Mouse (Mus musculus) limb, embryonic 10.5 days (tissue): ENCODE data around the gene Eef1akmt1. TPM values are rescaled to one million over a fixed set of nuclear protein-coding genes. Genes with fewer than 3 reads are reported as not detected.
A peak's percentile ranks its signal among the peaks of the same experiment; 100 is the strongest.

Experiments used
- DNase-seq: peaks from one replicate; pipeline ENCODE4 v3.0.0-alpha.2; 2017; ENCODE audit warnings: low spot score
- H3K27ac ChIP-seq: fragments of 300-500 bp; sonication (generic); 2 replicates; pipeline ENCODE4 v1.5.1; 2016; ENCODE audit warnings: mild to moderate bottlenecking
- H3K27me3 ChIP-seq: fragments of 300-500 bp; sonication (generic); 2 replicates; pipeline ENCODE4 v1.6.1; 2016; ENCODE audit warnings: low read depth, mild to moderate bottlenecking; ENCODE audit not compliant: poor library complexity, severe bottlenecking
- H3K36me3 ChIP-seq: fragments of 300-500 bp; sonication (generic); 2 replicates; pipeline ENCODE4 v1.6.1; 2016; ENCODE audit warnings: mild to moderate bottlenecking, moderate library complexity
- H3K4me1 ChIP-seq: fragments of 300-500 bp; sonication (generic); 2 replicates; pipeline ENCODE4 v1.6.1; 2016
- H3K4me3 ChIP-seq: fragments of 300-500 bp; sonication (generic); 2 replicates; pipeline ENCODE4 v1.5.1; 2016; ENCODE audit warnings: mild to moderate bottlenecking, moderate library complexity
- H3K9me3 ChIP-seq: fragments of 300-500 bp; sonication (generic); replicated peaks from 2 replicates; pipeline ENCODE4 v1.6.1; 2016; ENCODE audit warnings: mild to moderate bottlenecking
- WGBS: fragments of 180-500 bp; shearing (Covaris S2); methylation state at CpG from one replicate; pipeline ENCODE4 v1.1.7; 2016; 5-methylcytosine and 5-hydroxymethylcytosine counted together
- polyA plus RNA-seq: library from polyadenylated mRNA; unstranded; fragments of >200 nt; fragmentation: Nextera tagmentation; extraction: Ambion mirVana; gene quantifications from 2 replicates; pipeline ENCODE4 v1.2.1, GENCODE M21; 2016

Gene Eef1akmt1
- polyA plus RNA-seq, result 115 and 132 TPM in 2 replicates

GRCm38 (mm10) chr14:57571155-57572133 is at the start of gene Eef1akmt1:
Gene Eef1akmt1, minus strand, starts transcription at chr14:57571612.
- Histone ChIP-seq H3K9me3 (no peaks in the 10 kb centered on the region), H3K4me1 (peaks cover 9% of the 10 kb centered on the region), H3K36me3 (peaks cover 16% of the 10 kb centered on the region), H3K27me3 (no peaks in the 10 kb centered on the region), H3K4me3 (peak within 1 kb of the TSS; percentile 59), H3K27ac (peak within 1 kb of the TSS; percentile 87)
- DNase-seq, result peak; percentile 97
- 11% methylated on average over 35 of the region's 35 CpGs for WGBS

GRCm38 (mm10) chr14:57620598-57621236 is 49.3 kb upstream of the Eef1akmt1 start:
- Histone ChIP-seq H3K27me3 (no peaks in the 10 kb centered on the region), H3K36me3 (peaks cover 50% of the 10 kb centered on the region), H3K9me3 (no peaks in the 10 kb centered on the region), H3K27ac (no peak overlapping the region), H3K4me1 (no peaks in the 10 kb centered on the region), H3K4me3 (no peak overlapping the region)
- 91% methylated on average over 4 of the region's 4 CpGs for WGBS
- DNase-seq, result no peak

- Histone ChIP-seq H3K4me1 (no peaks in the 10 kb centered on the region), H3K4me3 (no peak overlapping the region), H3K36me3 (peaks cover 39% of the 10 kb centered on the region), H3K9me3 (no peaks in the 10 kb centered on the region), H3K27ac (no peak overlapping the region), H3K27me3 (no peaks in the 10 kb centered on the region)
- 61% methylated on average over 2 of the region's 2 CpGs for WGBS
- no peak for DNase-seq
Measured at GRCm38 (mm10) chr14:57619487-57619886, 48.1 kb upstream of the Eef1akmt1 start.

GRCm38 (mm10) chr14:57617675-57618074 is 46.3 kb upstream of the Eef1akmt1 start:
- Histone ChIP-seq H3K36me3 (peaks cover 24% of the 10 kb centered on the region), H3K27me3 (no peaks in the 10 kb centered on the region), H3K4me3 (no peak overlapping the region), H3K27ac (no peak overlapping the region), H3K4me1 (no peaks in the 10 kb centered on the region), H3K9me3 (no peaks in the 10 kb centered on the region)
- DNase-seq, result no peak
- 96% methylated on average over 1 of the region's 1 CpGs for WGBS

- WGBS, result 89% methylated on average over 6 of the region's 6 CpGs
- Histone ChIP-seq H3K27ac (no peak overlapping the region), H3K36me3 (peaks cover 22% of the 10 kb centered on the region), H3K27me3 (no peaks in the 10 kb centered on the region), H3K9me3 (no peaks in the 10 kb centered on the region), H3K4me1 (no peaks in the 10 kb centered on the region), H3K4me3 (no peak overlapping the region)
- no peak for DNase-seq
Measured at GRCm38 (mm10) chr14:57616339-57616965, 45.0 kb upstream of the Eef1akmt1 start.

GRCm38 (mm10) chr14:57615828-57616227 is 44.4 kb upstream of the Eef1akmt1 start:
- peaks cover 22% of the 10 kb centered on the region for H3K36me3 ChIP-seq
- no peak overlapping the region for H3K4me3 ChIP-seq
- no peaks in the 10 kb centered on the region for H3K27me3 ChIP-seq
- 95% methylated on average over 6 of the region's 6 CpGs for WGBS
- no peak overlapping the region for H3K27ac ChIP-seq
- no peak for DNase-seq
- H3K4me1 ChIP-seq, result no peaks in the 10 kb centered on the region
- H3K9me3 ChIP-seq, result no peaks in the 10 kb centered on the region

GRCm38 (mm10) chr14:57611034-57611433 is 39.6 kb upstream of the Eef1akmt1 start:
- 37% methylated on average over 2 of the region's 2 CpGs for WGBS
- no peaks in the 10 kb centered on the region for H3K27me3 ChIP-seq
- H3K4me1 ChIP-seq, result no peaks in the 10 kb centered on the region
- H3K9me3 ChIP-seq, result no peaks in the 10 kb centered on the region
- H3K36me3 ChIP-seq, result peaks cover 14% of the 10 kb centered on the region
- DNase-seq, result no peak
- H3K27ac ChIP-seq, result no peak overlapping the region
- H3K4me3 ChIP-seq, result no peak overlapping the region

GRCm38 (mm10) chr14:57609816-57610329 is 38.5 kb upstream of the Eef1akmt1 start:
- Histone ChIP-seq H3K9me3 (no peaks in the 10 kb centered on the region), H3K4me1 (no peaks in the 10 kb centered on the region), H3K27me3 (no peaks in the 10 kb centered on the region), H3K4me3 (no peak overlapping the region), H3K27ac (no peak overlapping the region), H3K36me3 (peaks cover 16% of the 10 kb centered on the region)
- no peak for DNase-seq
- WGBS, result 91% methylated on average over 4 of the region's 4 CpGs

GRCm38 (mm10) chr14:57607500-57607899 is 36.1 kb upstream of the Eef1akmt1 start:
- no peaks in the 10 kb centered on the region for H3K27me3 ChIP-seq
- no peaks in the 10 kb centered on the region for H3K9me3 ChIP-seq
- no peaks in the 10 kb centered on the region for H3K4me1 ChIP-seq
- DNase-seq, result no peak
- no peak overlapping the region for H3K4me3 ChIP-seq
- H3K36me3 ChIP-seq, result peaks cover 35% of the 10 kb centered on the region
- no peak overlapping the region for H3K27ac ChIP-seq
- 73% methylated on average over 1 of the region's 1 CpGs for WGBS

GRCm38 (mm10) chr14:57606663-57607365 is 35.4 kb upstream of the Eef1akmt1 start:
- Histone ChIP-seq H3K27ac (no peak overlapping the region), H3K36me3 (peaks cover 41% of the 10 kb centered on the region), H3K9me3 (no peaks in the 10 kb centered on the region), H3K4me3 (no peak overlapping the region), H3K27me3 (no peaks in the 10 kb centered on the region), H3K4me1 (no peaks in the 10 kb centered on the region)
- WGBS, result 85% methylated on average over 8 of the region's 8 CpGs
- no peak for DNase-seq

GRCm38 (mm10) chr14:57593279-57593678 is 21.9 kb upstream of the Eef1akmt1 start:
- Histone ChIP-seq H3K9me3 (no peaks in the 10 kb centered on the region), H3K36me3 (peaks cover 93% of the 10 kb centered on the region), H3K27ac (no peak overlapping the region), H3K27me3 (no peaks in the 10 kb centered on the region), H3K4me1 (no peaks in the 10 kb centered on the region), H3K4me3 (no peak overlapping the region)
- DNase-seq, result no peak
- 94% methylated on average over 5 of the region's 5 CpGs for WGBS

GRCm38 (mm10) chr14:57591830-57592229 is 20.4 kb upstream of the Eef1akmt1 start:
- WGBS, result 94% methylated on average over 3 of the region's 3 CpGs
- no peak overlapping the region for H3K4me3 ChIP-seq
- no peaks in the 10 kb centered on the region for H3K27me3 ChIP-seq
- H3K4me1 ChIP-seq, result no peaks in the 10 kb centered on the region
- no peaks in the 10 kb centered on the region for H3K9me3 ChIP-seq
- no peak for DNase-seq
- H3K27ac ChIP-seq, result no peak overlapping the region
- H3K36me3 ChIP-seq, result peaks cover 95% of the 10 kb centered on the region
